Mouse (Mus musculus): ENCODE data around the gene Lnx2. TPM values are rescaled to one million over a fixed set of nuclear protein-coding genes. Genes with fewer than 3 reads are reported as not detected.

The Lnx2 gene
- polyA plus RNA-seq, 1 experiment = 9.5 TPM

DNA sequence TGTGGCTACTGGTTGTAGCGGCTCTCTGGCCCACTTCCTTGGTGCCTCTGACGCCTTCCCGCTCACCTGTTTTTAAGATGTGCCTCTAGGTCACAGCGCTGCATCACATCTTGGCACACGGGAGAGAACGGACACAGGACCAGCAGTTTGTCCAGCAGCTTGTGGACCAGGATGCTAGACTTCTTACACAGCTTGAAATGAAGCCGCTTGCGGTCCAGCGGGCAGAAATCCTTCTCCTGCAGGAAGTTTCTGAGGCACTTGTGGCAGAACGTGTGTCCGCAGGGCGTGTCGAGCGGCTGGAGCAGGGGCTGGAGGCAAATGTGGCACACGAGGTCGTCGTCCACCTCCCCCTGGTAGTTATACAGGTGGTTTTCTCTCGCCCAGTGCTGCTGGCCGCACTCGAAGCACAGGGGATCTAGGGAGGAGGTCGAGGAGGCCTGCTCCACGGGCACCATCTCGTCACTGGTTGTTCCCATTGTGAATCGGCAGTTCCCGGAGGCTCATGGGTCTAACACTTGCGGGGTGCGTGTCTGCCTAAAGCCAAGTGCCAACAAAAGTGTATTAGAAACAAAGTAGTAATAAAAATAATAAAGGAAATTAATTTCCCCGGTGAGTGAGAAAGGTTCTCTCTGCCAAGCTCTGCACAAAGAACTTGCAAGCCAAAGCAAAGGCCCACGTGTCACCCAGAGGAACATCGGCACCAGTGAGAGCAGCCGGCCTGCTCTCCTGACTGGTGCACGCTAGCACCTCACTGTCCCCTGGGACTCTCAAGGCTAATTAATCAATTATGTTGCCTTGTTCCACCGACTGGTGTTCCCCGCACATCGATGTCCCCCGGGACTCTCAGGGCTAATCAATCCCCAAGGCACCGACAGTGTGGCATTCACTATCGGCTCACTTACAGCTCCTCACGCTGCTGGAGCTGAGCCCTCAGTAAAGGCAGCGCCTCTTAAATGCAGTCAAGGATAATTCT lies 34.1 kb downstream of the Lnx2 start:
- H3K4me3 ChIP-seq (ENCODE audit: control insufficient read depth, low read depth, low read length) = no peak overlapping the region
- TF ChIP-seq CTCF (IDR thresholded peaks at IDR 0.05; ENCODE audit: control insufficient read depth, insufficient read depth, insufficient replicate concordance, low read depth, low read length) (no peak), POLR2A (IDR thresholded peaks at IDR 0.05; ENCODE audit: control insufficient read depth, low read depth, low read length) (no peak)
- peaks cover 5% of the 10 kb centered on the region for H3K4me1 ChIP-seq (ENCODE audit: control insufficient read depth, insufficient read depth, low read length)
- H3K27ac ChIP-seq (ENCODE audit: control insufficient read depth, insufficient read depth, low read depth, low read length) = no peak overlapping the region
- H3K36me3 ChIP-seq (ENCODE audit: control insufficient read depth, insufficient read depth, low read length) = no peaks in the 10 kb centered on the region
- no peaks in the 10 kb centered on the region for H3K27me3 ChIP-seq (ENCODE audit: control insufficient read depth, insufficient read depth, low read length)

DNA sequence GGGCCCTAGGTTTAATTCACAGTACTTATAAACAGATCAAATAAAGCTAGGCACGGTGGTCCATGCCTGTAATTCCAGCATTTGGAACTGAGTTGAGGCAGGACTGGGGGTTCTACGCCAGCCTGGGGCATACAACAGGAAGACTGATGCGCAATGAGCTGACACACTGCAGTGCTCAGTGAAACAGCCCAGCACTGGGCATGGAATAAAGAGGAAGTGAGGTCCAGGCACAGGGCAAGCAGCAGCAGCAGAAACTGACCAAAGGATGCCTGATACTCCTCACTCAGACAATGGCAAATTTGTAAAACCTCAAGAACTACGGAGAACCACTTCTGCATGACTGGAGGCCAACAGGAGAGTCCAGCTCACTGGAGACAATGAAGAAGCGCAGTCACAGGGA lies 37.0 kb downstream of the Lnx2 start:
- H3K27ac ChIP-seq (ENCODE audit: control insufficient read depth, insufficient read depth, low read depth, low read length) = no peak overlapping the region
- no peak overlapping the region for H3K4me3 ChIP-seq (ENCODE audit: control insufficient read depth, low read depth, low read length)
- no peaks in the 10 kb centered on the region for H3K27me3 ChIP-seq (ENCODE audit: control insufficient read depth, insufficient read depth, low read length)
- no peak for TF ChIP-seq CTCF (IDR thresholded peaks at IDR 0.05; ENCODE audit: control insufficient read depth, insufficient read depth, insufficient replicate concordance, low read depth, low read length)
- no peak for TF ChIP-seq POLR2A (IDR thresholded peaks at IDR 0.05; ENCODE audit: control insufficient read depth, low read depth, low read length)
- no peaks in the 10 kb centered on the region; the same call in 1 of the 2 replicates for H3K36me3 ChIP-seq (ENCODE audit: control insufficient read depth, insufficient read depth, low read length)
- H3K4me1 ChIP-seq (ENCODE audit: control insufficient read depth, insufficient read depth, low read length) = peaks cover 5% of the 10 kb centered on the region

DNA sequence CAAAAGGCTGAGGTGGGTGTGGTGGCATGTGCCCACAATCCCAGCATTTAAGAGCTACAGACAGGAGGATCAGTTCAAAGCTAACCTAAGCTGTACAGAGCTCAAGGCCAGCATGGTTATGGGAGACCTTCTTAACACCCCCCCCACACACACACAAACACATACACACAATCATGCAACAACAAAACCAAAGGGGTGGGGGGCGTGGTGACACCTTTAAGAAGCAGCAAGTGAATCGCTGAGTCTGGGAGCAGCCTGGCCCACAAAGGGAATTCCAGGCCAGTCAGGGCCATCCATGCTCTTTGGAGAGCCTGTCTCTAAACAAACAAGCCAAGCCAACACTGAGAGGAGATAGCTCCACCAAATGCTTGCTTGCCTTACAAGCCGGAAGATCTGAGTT lies 38.8 kb downstream of the Lnx2 start:
- H3K36me3 ChIP-seq (ENCODE audit: control insufficient read depth, insufficient read depth, low read length) = peaks cover 2% of the 10 kb centered on the region
- H3K4me1 ChIP-seq (ENCODE audit: control insufficient read depth, insufficient read depth, low read length) = peaks cover 5% of the 10 kb centered on the region
- H3K27me3 ChIP-seq (ENCODE audit: control insufficient read depth, insufficient read depth, low read length) = no peaks in the 10 kb centered on the region
- H3K27ac ChIP-seq (ENCODE audit: control insufficient read depth, insufficient read depth, low read depth, low read length) = no peak overlapping the region
- H3K4me3 ChIP-seq (ENCODE audit: control insufficient read depth, low read depth, low read length) = no peak overlapping the region
- TF ChIP-seq CTCF (IDR thresholded peaks at IDR 0.05; ENCODE audit: control insufficient read depth, insufficient read depth, insufficient replicate concordance, low read depth, low read length) (no peak), POLR2A (IDR thresholded peaks at IDR 0.05; ENCODE audit: control insufficient read depth, low read depth, low read length) (no peak)

- Histone ChIP-seq H3K4me3 (ENCODE audit: control insufficient read depth, low read depth, low read length) (no peak overlapping the region), H3K27me3 (ENCODE audit: control insufficient read depth, insufficient read depth, low read length) (no peaks in the 10 kb centered on the region), H3K36me3 (ENCODE audit: control insufficient read depth, insufficient read depth, low read length) (peaks cover 2% of the 10 kb centered on the region), H3K4me1 (ENCODE audit: control insufficient read depth, insufficient read depth, low read length) (peaks cover 5% of the 10 kb centered on the region), H3K27ac (ENCODE audit: control insufficient read depth, insufficient read depth, low read depth, low read length) (no peak overlapping the region)
- no peak for TF ChIP-seq CTCF (IDR thresholded peaks at IDR 0.05; ENCODE audit: control insufficient read depth, insufficient read depth, insufficient replicate concordance, low read depth, low read length)
- TF ChIP-seq POLR2A (IDR thresholded peaks at IDR 0.05; ENCODE audit: control insufficient read depth, low read depth, low read length) = no peak
Measured at GRCm38 (mm10) chr5:147036661-147037060, 39.7 kb downstream of the Lnx2 start.

DNA sequence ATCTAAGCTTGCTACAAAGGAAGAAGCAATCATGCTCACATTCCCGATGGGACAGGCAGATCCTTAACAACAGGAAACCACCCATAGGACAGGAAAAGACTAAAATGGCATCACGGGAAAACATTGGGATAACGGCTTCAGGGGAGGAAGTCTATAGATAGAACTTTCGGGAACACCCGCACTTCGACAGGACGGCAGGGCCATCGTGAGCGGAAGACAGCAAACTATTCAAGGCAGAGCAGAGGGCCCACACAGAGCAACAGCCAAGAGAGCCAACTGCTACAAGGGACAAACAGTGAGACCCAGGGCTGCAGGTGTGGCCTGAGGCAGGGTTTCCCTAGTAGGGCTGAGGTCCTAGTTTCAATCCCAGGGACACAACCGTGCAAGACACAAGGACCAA lies 40.4 kb downstream of the Lnx2 start:
- Histone ChIP-seq H3K36me3 (ENCODE audit: control insufficient read depth, insufficient read depth, low read length) (peaks cover 2% of the 10 kb centered on the region), H3K4me1 (ENCODE audit: control insufficient read depth, insufficient read depth, low read length) (peaks cover 5% of the 10 kb centered on the region), H3K4me3 (ENCODE audit: control insufficient read depth, low read depth, low read length) (no peak overlapping the region), H3K27me3 (ENCODE audit: control insufficient read depth, insufficient read depth, low read length) (no peaks in the 10 kb centered on the region), H3K27ac (ENCODE audit: control insufficient read depth, insufficient read depth, low read depth, low read length) (no peak overlapping the region)
- TF ChIP-seq POLR2A (IDR thresholded peaks at IDR 0.05; ENCODE audit: control insufficient read depth, low read depth, low read length) (no peak), CTCF (IDR thresholded peaks at IDR 0.05; ENCODE audit: control insufficient read depth, insufficient read depth, insufficient replicate concordance, low read depth, low read length) (no peak)

DNA sequence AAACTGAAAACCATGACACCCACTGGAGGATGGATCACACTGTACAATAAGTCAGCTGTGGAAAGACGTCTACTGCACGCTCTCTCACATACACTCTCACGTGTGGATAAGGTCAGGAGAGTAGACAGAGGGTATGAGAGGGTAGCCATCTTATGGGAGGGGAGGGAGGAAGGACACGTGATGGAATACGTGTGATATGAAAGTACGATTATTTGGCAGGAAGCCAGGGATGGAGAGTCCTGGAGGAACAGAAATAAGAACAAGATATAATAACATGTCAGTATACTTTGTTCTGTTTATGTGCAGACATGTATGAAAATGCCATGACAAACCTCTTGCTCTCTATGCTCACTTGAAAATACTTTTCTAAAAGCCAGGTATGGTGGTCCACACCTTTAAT lies 41.1 kb downstream of the Lnx2 start:
- H3K27ac ChIP-seq (ENCODE audit: control insufficient read depth, insufficient read depth, low read depth, low read length) = no peak overlapping the region
- peaks cover 5% of the 10 kb centered on the region for H3K4me1 ChIP-seq (ENCODE audit: control insufficient read depth, insufficient read depth, low read length)
- peaks cover 2% of the 10 kb centered on the region for H3K36me3 ChIP-seq (ENCODE audit: control insufficient read depth, insufficient read depth, low read length)
- H3K4me3 ChIP-seq (ENCODE audit: control insufficient read depth, low read depth, low read length) = no peak overlapping the region
- no peak for TF ChIP-seq POLR2A (IDR thresholded peaks at IDR 0.05; ENCODE audit: control insufficient read depth, low read depth, low read length)
- no peak for TF ChIP-seq CTCF (IDR thresholded peaks at IDR 0.05; ENCODE audit: control insufficient read depth, insufficient read depth, insufficient replicate concordance, low read depth, low read length)
- no peaks in the 10 kb centered on the region for H3K27me3 ChIP-seq (ENCODE audit: control insufficient read depth, insufficient read depth, low read length)

GRCm38 (mm10) chr5:147034283-147034682 lies 42.1 kb downstream of the Lnx2 start:
- H3K36me3 ChIP-seq (ENCODE audit: control insufficient read depth, insufficient read depth, low read length) = peaks cover 2% of the 10 kb centered on the region
- H3K4me3 ChIP-seq (ENCODE audit: control insufficient read depth, low read depth, low read length) = no peak overlapping the region
- H3K27me3 ChIP-seq (ENCODE audit: control insufficient read depth, insufficient read depth, low read length) = no peaks in the 10 kb centered on the region
- no peak overlapping the region for H3K27ac ChIP-seq (ENCODE audit: control insufficient read depth, insufficient read depth, low read depth, low read length)
- H3K4me1 ChIP-seq (ENCODE audit: control insufficient read depth, insufficient read depth, low read length) = peaks cover 5% of the 10 kb centered on the region
- no peak for TF ChIP-seq POLR2A (IDR thresholded peaks at IDR 0.05; ENCODE audit: control insufficient read depth, low read depth, low read length)
- no peak for TF ChIP-seq CTCF (IDR thresholded peaks at IDR 0.05; ENCODE audit: control insufficient read depth, insufficient read depth, insufficient replicate concordance, low read depth, low read length)

All from testis, adult 2 months (tissue).